Mouse (Mus musculus) brain, embryonic 14.5 days (tissue): Measurements from ENCODE around the gene Sub1. TPM values are rescaled to one million over a fixed set of nuclear protein-coding genes. Genes with fewer than 3 reads are reported as not detected.

Experiments
- DNase-seq: peaks from one replicate; pipeline ENCODE4 v3.0.0-alpha.2; 2011; ENCODE audit warnings: low read depth
- CTCF ChIP-seq: fragments of 200-500 bp; IDR thresholded peaks from 2 replicates; pipeline ENCODE4 v1.5.1; 2012; ENCODE audit warnings: inconsistent platforms, mild to moderate bottlenecking, moderate library complexity, borderline replicate concordance; ENCODE audit not compliant: insufficient read depth, insufficient read length; ENCODE audit errors: extremely low read depth
- POLR2A ChIP-seq: fragments of 200-500 bp; IDR thresholded peaks from 2 replicates; pipeline ENCODE4 v1.6.1; 2012; ENCODE audit warnings: mild to moderate bottlenecking, inconsistent platforms, borderline replicate concordance; ENCODE audit not compliant: poor library complexity, insufficient read depth, insufficient read length, severe bottlenecking; ENCODE audit errors: extremely low read depth
- polyA plus RNA-seq: library from polyadenylated mRNA; depleted of rRNA; stranded (reverse); fragments of >200 nt; gene quantifications from 2 replicates; pipeline ENCODE4 v1.2.3, GENCODE M21; 2012; rRNA removed

Gene Sub1
- polyA plus RNA-seq, 1 experiment = 151 TPM

DNA sequence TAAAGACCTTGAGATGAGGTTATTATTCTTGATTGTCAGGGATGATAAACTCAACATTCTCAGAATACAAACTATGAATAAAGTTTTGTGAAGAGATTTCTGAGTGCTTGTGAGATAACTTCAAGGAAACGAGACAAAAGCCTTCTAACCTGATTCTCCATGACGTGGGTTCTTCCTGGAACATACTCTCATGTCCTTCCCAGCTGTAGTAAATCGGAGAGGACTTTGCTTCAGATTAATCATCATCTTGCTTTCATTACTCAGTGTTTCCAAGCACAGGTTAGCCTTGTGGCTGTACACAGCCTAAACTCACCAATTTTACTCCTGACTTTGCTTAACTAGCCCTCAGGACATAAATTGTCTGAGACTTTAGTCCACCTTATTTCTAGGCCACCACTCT lies 44.6 kb downstream of the Sub1 start:
- TF ChIP-seq POLR2A (no peak), CTCF (no peak)
- no peak for DNase-seq

DNA sequence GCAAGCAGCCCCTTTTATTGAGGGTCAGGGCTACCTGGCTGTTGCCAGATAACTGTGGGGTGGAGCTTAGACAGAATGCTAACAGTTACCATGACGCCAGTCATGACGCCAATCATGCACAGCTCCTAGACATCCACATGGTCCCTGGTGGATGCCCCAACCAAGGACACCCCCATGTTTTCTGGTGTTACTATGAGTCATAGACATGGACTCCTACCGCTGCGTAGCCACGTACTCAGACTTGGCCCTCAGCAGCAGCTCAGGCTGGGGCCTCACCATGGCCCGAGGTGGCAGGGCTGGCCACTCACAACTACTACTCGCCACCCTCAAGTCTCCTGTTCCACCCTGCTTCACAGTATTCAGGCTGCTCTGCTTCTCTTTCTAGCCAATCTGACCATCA lies 45.6 kb downstream of the Sub1 start:
- TF ChIP-seq CTCF = no peak
- TF ChIP-seq POLR2A = no peak
- no peak for DNase-seq

DNA sequence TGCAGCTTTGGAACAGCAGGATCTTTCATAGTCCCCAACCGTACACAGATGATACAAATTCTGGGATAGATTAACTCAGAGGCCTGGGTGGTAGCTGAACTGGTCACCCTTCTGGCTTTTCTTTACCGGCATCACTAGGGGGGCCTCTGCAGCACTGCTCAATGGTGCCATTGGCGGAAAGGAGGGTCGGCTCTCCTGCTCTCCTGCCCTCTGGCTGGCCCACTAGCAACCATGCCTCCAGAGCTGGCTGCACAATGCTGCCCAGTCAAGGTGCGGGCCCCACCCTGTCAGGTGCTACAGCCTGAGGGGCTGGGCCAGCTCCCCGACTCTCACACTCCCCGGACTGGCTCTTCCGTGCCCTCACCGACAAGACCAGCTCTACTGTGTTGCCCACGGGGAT lies 46.6 kb downstream of the Sub1 start:
- no peak for DNase-seq
- TF ChIP-seq POLR2A = no peak
- TF ChIP-seq CTCF = no peak

DNA sequence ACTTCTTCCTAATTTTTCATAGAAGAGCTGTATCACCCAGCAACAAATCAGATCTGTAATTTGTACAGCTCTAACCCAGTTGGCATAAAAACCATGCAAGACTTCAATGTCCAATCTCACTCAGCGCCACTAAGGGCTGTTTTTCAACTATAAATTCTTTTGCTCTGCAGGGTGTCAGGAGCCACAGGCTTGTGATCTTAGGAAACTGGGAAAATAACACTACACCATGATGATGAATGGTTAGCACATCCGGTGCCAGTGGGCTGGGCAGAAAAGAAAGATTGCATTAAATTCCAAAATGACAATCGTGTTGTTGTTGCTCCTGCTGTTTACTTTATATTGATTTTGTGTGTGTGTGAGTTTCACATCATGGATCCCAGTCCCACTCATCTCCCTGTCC lies 47.3 kb downstream of the Sub1 start:
- DNase-seq = no peak

DNA sequence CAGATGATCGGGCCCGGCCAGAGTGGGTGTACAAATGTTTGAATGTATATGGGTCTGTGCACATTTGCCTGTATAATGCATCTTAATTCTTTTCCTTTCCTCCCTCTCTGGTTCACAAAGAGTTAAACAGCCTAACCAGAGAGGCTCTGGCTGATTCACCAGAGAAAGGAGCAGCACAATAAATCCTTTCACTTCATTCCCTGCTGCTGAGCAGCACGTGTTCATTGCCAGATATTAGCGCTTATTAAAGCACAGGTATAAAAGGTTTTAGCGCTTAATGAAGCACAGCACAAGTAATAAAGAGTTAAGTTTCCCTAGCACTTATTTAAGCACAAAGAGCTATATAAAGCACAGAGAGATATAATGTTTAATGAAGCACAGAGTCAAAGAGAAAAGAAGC lies 55.9 kb downstream of the Sub1 start:
- TF ChIP-seq POLR2A (no peak), CTCF (no peak)
- DNase-seq = peak; percentile 45

More for the DNA sequence above, 47.3 kb downstream of the Sub1 start:
- no peak for TF ChIP-seq POLR2A
- TF ChIP-seq CTCF = no peak

Other genes with a start within 250 kb of the Sub1 start
- 2.1 and 4.7 TPM in 2 replicates for gene Npr3, start 89.7 kb downstream of the Sub1 start, polyA plus RNA-seq
- 96.5 and 125 TPM in 2 replicates for gene Zfr, start 120.8 kb upstream of the Sub1 start, polyA plus RNA-seq
- 14.4 TPM in 2 replicates for gene Mtmr12, start 208.0 kb upstream of the Sub1 start, polyA plus RNA-seq